Mouse (Mus musculus) midbrain, embryonic 11.5 days (tissue): ENCODE data around the gene Ralb. TPM values are rescaled to one million over a fixed set of nuclear protein-coding genes. Genes with fewer than 3 reads are reported as not detected.
A peak's percentile ranks its signal among the peaks of the same experiment; 100 is the strongest.

Experiments
- ATAC-seq: fragments of 200-750 bp; cut with Nextera tagmentation; 2 replicates; pipeline ENCODE4 v1.8.0; 2017; ENCODE audit warnings: moderate TSS enrichment, moderate library complexity; ENCODE audit not compliant: low FRiP score
- DNase-seq: peaks from one replicate; pipeline ENCODE4 v3.0.0; 2015; ENCODE audit warnings: low spot score; ENCODE audit errors: missing footprints
- H3K27ac ChIP-seq: fragments of 300-500 bp; sonication (generic); 2 replicates; pipeline ENCODE4 v1.5.1; 2014; ENCODE audit warnings: low read depth, low read length
- H3K27me3 ChIP-seq: fragments of 300-500 bp; sonication (generic); 2 replicates; pipeline ENCODE4 v1.6.1; 2014; ENCODE audit warnings: mild to moderate bottlenecking, low read length, moderate library complexity, mixed read lengths; ENCODE audit not compliant: control insufficient read depth, insufficient read depth
- H3K36me3 ChIP-seq: fragments of 300-500 bp; sonication (generic); 2 replicates; pipeline ENCODE4 v1.6.1; 2014; ENCODE audit warnings: mild to moderate bottlenecking, low read length, moderate library complexity, mixed read lengths; ENCODE audit not compliant: control insufficient read depth, insufficient read depth
- H3K4me1 ChIP-seq: fragments of 300-500 bp; sonication (generic); 2 replicates; pipeline ENCODE4 v1.6.1; 2014; ENCODE audit warnings: low read length; ENCODE audit not compliant: control insufficient read depth, insufficient read depth
- H3K4me2 ChIP-seq: fragments of 300-500 bp; sonication (generic); 2 replicates; pipeline ENCODE4 v1.6.1; 2014; ENCODE audit warnings: mild to moderate bottlenecking, moderate library complexity
- H3K4me3 ChIP-seq: fragments of 300-500 bp; sonication (generic); 2 replicates; pipeline ENCODE4 v1.5.1; 2014; ENCODE audit warnings: low read depth, low read length
- H3K9ac ChIP-seq: fragments of 300-500 bp; sonication (generic); 2 replicates; pipeline ENCODE4 v1.6.1; 2014; ENCODE audit warnings: low read length
- H3K9me3 ChIP-seq: fragments of 300-500 bp; sonication (generic); 2 replicates; pipeline ENCODE4 v1.6.1; 2016; ENCODE audit warnings: low read length; ENCODE audit not compliant: control insufficient read depth
- WGBS: fragments of 180-500 bp; shearing (Covaris S2); extraction: QIAGEN DNeasy Blood & Tissue Kit; methylation state at CpG from one replicate; pipeline ENCODE4 v1.1.7; 2014; 5-methylcytosine and 5-hydroxymethylcytosine counted together
- polyA plus RNA-seq: library from polyadenylated mRNA; unstranded; fragments of >200 nt; fragmentation: Nextera tagmentation; extraction: Ambion mirVana; gene quantifications from 2 replicates; pipeline ENCODE4 v1.2.1, GENCODE M21; 2014

The Ralb gene
- polyA plus RNA-seq, 1 experiment from 2014 or later: 73.7 TPM

GRCm38 (mm10) chr1:119437401-119437800 lies 67.2 kb downstream of the Ralb start:
- Histone ChIP-seq H3K9me3 (no peaks in the 10 kb centered on the region), H3K36me3 (no peaks in the 10 kb centered on the region), H3K4me1 (no peaks in the 10 kb centered on the region), H3K9ac (no peak overlapping the region), H3K4me3 (no peak overlapping the region), H3K4me2 (no peak overlapping the region), H3K27me3 (no peaks in the 10 kb centered on the region), H3K27ac (no peak overlapping the region)
- WGBS: 81% methylated on average over 6 of the region's 6 CpGs
- DNase-seq: no peak
- no peak for ATAC-seq

- no peaks in the 10 kb centered on the region for H3K36me3 ChIP-seq
- H3K9ac ChIP-seq: no peak overlapping the region
- H3K27me3 ChIP-seq: peaks cover 50% of the 10 kb centered on the region
- no peaks in the 10 kb centered on the region for H3K9me3 ChIP-seq
- ATAC-seq: no peak
- WGBS: 38% methylated on average over 6 of the region's 6 CpGs
- no peak overlapping the region for H3K4me3 ChIP-seq
- no peak overlapping the region for H3K4me2 ChIP-seq
- no peak for DNase-seq
- H3K4me1 ChIP-seq: peaks cover 18% of the 10 kb centered on the region
- H3K27ac ChIP-seq: no peak overlapping the region
Observed at GRCm38 (mm10) chr1:119424141-119424860, 80.3 kb downstream of the Ralb start.

DNA sequence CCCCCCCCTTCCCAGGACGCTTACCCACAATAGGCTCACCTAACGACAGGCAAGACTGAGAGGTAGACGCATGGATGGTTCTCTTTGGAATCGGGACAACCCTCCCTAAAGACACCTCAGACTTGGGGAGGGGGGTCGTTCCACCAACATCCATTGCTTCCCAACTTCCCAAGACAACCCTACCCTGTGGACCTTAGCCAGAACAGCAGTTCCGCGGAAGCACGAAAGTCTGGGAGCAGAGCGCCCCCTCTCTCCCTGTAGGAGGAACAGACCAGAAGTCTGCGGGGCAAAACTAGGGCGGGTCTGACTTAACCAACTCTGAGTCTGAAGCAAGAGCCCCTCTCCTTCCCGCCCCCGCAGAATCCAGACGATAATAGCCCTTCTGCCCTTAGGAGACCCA lies 81.1 kb downstream of the Ralb start:
- Histone ChIP-seq H3K27ac (no peak overlapping the region), H3K4me3 (no peak overlapping the region), H3K4me2 (no peak overlapping the region), H3K27me3 (peaks cover 58% of the 10 kb centered on the region), H3K36me3 (no peaks in the 10 kb centered on the region), H3K9me3 (no peaks in the 10 kb centered on the region), H3K4me1 (peaks cover 25% of the 10 kb centered on the region), H3K9ac (no peak overlapping the region)
- 0 out of 2 replicates have a peak, but pooled peaks have one; percentile 15 for ATAC-seq
- DNase-seq: peak; percentile 89
- 4% methylated on average over 14 of the region's 14 CpGs for WGBS

DNA sequence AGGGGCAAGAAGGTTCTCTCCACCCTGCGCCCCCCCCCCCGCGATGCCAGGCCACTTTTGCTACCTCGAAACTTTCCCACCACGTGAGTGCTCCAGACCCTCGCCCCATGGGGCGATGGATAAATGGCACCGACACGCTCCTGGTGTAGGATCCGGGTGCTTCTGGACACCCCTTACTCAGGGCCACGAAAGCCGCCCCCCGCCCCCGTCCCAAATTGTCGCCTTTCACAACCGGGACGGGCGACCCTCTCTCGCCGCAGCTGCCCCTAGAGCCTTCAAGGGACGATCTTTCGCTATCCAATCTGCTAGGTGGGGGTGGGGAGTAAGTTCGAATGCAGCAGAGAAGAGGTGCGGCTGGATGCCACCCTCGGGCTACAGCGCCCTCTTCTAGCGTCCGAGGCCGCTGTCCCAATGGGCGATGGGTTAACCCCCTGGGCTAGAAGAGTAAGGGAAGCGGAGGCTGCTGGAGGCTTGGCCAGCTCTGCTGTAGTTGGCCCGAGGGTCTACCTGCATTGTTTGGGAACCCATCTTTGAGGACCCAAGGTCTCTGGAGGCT lies 82.1 kb downstream of the Ralb start:
- no peak overlapping the region for H3K27ac ChIP-seq
- H3K9ac ChIP-seq: peak overlapping the region; percentile 64
- peaks cover 25% of the 10 kb centered on the region for H3K4me1 ChIP-seq
- WGBS: 1% methylated on average over 31 of the region's 32 CpGs
- H3K4me2 ChIP-seq: peak overlapping the region; percentile 98
- H3K36me3 ChIP-seq: no peaks in the 10 kb centered on the region
- DNase-seq: peak; percentile 92
- H3K9me3 ChIP-seq: no peaks in the 10 kb centered on the region
- H3K4me3 ChIP-seq: peak overlapping the region; percentile 54
- H3K27me3 ChIP-seq: peaks cover 68% of the 10 kb centered on the region
- no peak for ATAC-seq

- DNase-seq (peak; percentile 96), ATAC-seq (peak; percentile 45)
- H3K9me3 ChIP-seq: no peaks in the 10 kb centered on the region
- H3K27me3 ChIP-seq: peaks cover 73% of the 10 kb centered on the region
- WGBS: under 1% methylated on average over 64 of the region's 92 CpGs
- peaks cover 25% of the 10 kb centered on the region for H3K4me1 ChIP-seq
- H3K4me2 ChIP-seq: peak within 1 kb of the TSS; percentile 98
- peak within 1 kb of the TSS; percentile 64 for H3K9ac ChIP-seq
- no peak within 1 kb of the TSS for H3K27ac ChIP-seq
- H3K36me3 ChIP-seq: no peaks in the 10 kb centered on the region
- peak within 1 kb of the TSS; percentile 54 for H3K4me3 ChIP-seq
Observed at GRCm38 (mm10) chr1:119421576-119422421, 82.8 kb downstream of the Ralb start, which contains the start of gene Inhbb. Gene Inhbb (minus strand): TSS chr1:119422248.

DNA sequence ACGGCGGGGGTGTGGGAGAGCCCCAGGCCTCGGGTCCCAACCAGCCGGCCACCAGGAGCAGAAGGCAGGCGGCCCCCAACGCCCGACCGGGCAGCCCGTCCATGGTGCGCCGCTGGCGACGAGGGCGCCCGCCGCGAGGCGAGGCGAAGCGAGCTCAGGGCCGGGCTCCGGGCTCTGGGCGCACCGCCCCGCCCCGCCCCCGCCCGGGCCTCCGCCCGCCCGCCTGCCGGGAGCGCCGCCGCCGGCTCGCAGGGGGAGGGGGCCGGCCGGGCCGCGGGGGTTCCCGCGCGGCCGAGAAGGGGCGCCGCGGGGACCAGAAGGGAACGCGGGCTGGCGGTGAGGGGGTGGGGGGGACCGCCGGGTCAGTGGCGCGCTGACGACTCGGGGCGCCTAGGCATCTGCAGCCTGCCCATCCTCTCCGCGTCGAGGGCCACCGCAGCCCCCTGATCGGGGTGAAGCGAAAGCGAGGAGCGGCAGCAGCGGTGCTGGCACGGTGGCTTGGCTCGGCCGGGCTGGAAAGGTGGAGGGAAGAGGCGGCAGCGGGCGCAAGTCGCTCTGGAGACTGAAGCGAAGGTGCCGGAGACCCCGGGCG lies 83.5 kb downstream of the Ralb start:
- WGBS: 1% methylated on average over 46 of the region's 78 CpGs
- H3K27ac ChIP-seq: no peak overlapping the region

More for the DNA sequence above, 83.5 kb downstream of the Ralb start:
- Histone ChIP-seq H3K27me3 (peaks cover 73% of the 10 kb centered on the region), H3K4me3 (peak overlapping the region; percentile 54), H3K4me1 (peaks cover 25% of the 10 kb centered on the region), H3K9me3 (no peaks in the 10 kb centered on the region), H3K36me3 (no peaks in the 10 kb centered on the region), H3K9ac (peak overlapping the region; percentile 64), H3K4me2 (peak overlapping the region; percentile 98)
- peak; percentile 60 for ATAC-seq
- DNase-seq: no peak

Other genes with a start within 250 kb of the Ralb start
- 0.37 and 0.51 TPM in 2 replicates for gene Inhbb, start 82.5 kb downstream of the Ralb start, polyA plus RNA-seq
- 22.2 and 23.6 TPM in 2 replicates for gene Tmem185b, start 21.4 kb upstream of the Ralb start, polyA plus RNA-seq
- gene Epb41l5, start 144.2 kb upstream of the Ralb start, polyA plus RNA-seq: 48.9 and 50.0 TPM in 2 replicates